In the genomic region with DNA sequence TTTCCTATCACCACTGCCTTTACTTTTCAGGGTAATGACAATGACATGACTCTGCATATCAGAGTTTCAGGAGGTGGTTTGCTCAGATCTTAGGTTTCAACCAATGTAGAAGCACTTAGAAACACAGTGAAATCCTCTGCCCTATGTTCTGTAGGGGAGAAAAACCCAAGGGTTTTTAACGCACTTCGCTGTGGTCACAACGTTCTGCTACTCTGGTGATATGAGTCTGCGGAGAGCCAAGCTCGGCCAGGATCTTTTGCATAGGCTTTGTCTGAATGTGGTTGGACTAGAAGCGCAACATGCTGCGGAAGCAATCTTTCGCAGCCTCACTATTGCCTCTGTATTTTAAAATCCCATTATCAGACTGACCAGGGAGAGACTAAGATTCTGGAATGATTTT, we compare ENCODE assay signal across 9 mouse cellular contexts. TPM values are rescaled to one million over a fixed set of nuclear protein-coding genes. Genes with fewer than 3 reads are reported as not detected.
DNase-seq lines count a peak whose midpoint lies in the region; ATAC-seq and TF ChIP-seq lines count a peak whose summit lies in the region.
"Had no signal": no experiment of that assay in that cellular context is flagged by ENCODE, and none has a peak within 500 bp of the region (broad histone marks: within the 10 kb centered on the region; RNA-seq: fewer than 3 reads in every experiment).

No protein-coding gene starts in this region.

- TF ChIP-seq POLR2A in MEL (IDR thresholded peaks at IDR 0.05; ENCODE audit: control insufficient read depth in 1 of 2, insufficient read depth in 1 of 2, low read depth in 1 of 2, low read length in 2 of 2, poor library complexity in 1 of 2), result no peak

- peaks cover 15% of the 10 kb centered on the region for H3K79me2 ChIP-seq in MEL (ENCODE audit: control insufficient read depth, insufficient read depth, low read length, poor library complexity)

- H3K4me2 ChIP-seq in heart, embryonic 15.5 days, result peak overlapping the region; percentile 71
- H3K4me2 ChIP-seq in forebrain, embryonic 12.5 days, result peak overlapping the region; percentile 67
- peak overlapping the region; percentile 65 for H3K4me2 ChIP-seq in midbrain, postnatal 0 days (ENCODE audit: low read depth, low read length, poor library complexity, severe bottlenecking)

- no peak for TF ChIP-seq EP300 in MEL (IDR thresholded peaks at IDR 0.05; ENCODE audit: low read depth in 1 of 2, low read length in 2 of 2)

- peak overlapping the region; percentile 54 for H3K4me3 ChIP-seq in heart, embryonic 15.5 days
- peak overlapping the region; percentile 45 to 65 for H3K4me3 ChIP-seq in MEL (ENCODE audit: control insufficient read depth in 1 of 2, insufficient read depth in 1 of 2, low read depth in 2 of 2, low read length in 2 of 2)
- H3K4me3 ChIP-seq in forebrain, embryonic 12.5 days (replicated peaks), result peak overlapping the region; percentile 35
- peak overlapping the region; percentile 52 for H3K4me3 ChIP-seq in limb, embryonic 10.5 days
- peak overlapping the region; percentile 45 for H3K4me3 ChIP-seq in midbrain, postnatal 0 days (ENCODE audit: low read depth, low read length)

- ATAC-seq in heart, embryonic 15.5 days (replicated peaks; ENCODE audit: insufficient number of reproducible peaks, insufficient read depth, low FRiP score, low read depth), result peak; percentile 17; the same call in 1 of the 2 replicates
- ATAC-seq in forebrain, embryonic 12.5 days (ENCODE audit: low FRiP score), result peak; percentile 4; the same call in 1 of the 2 replicates
- no peak; the same call in 1 of the 2 replicates for ATAC-seq in midbrain, postnatal 0 days (ENCODE audit: low FRiP score)

- H3K27ac ChIP-seq in heart, embryonic 15.5 days, result peak overlapping the region; percentile 93
- peak overlapping the region; percentile 98 for H3K27ac ChIP-seq in MEL (ENCODE audit: control insufficient read depth, low read depth, low read length)
- H3K27ac ChIP-seq in forebrain, embryonic 12.5 days, result peak overlapping the region; percentile 84
- H3K27ac ChIP-seq in limb, embryonic 10.5 days, result peak overlapping the region; percentile 91
- peak overlapping the region; percentile 84 for H3K27ac ChIP-seq in midbrain, postnatal 0 days (ENCODE audit: low read depth, low read length)

- 4% methylated on average over 8 of the region's 8 CpGs for WGBS in heart, embryonic 15.5 days
- 9% methylated on average over 8 of the region's 8 CpGs for WGBS in forebrain, embryonic 12.5 days
- 14% methylated on average over 8 of the region's 8 CpGs for WGBS in limb, embryonic 10.5 days
- WGBS in midbrain, postnatal 0 days, result 2% methylated on average over 8 of the region's 8 CpGs

- H3K27me3 ChIP-seq in heart, embryonic 15.5 days, result no peaks in the 10 kb centered on the region
- no peaks in the 10 kb centered on the region for H3K27me3 ChIP-seq in MEL (ENCODE audit: control insufficient read depth in 1 of 2, insufficient read depth in 2 of 2, low read length in 2 of 2)
- H3K27me3 ChIP-seq in forebrain, embryonic 12.5 days, result no peaks in the 10 kb centered on the region
- peaks cover 17% of the 10 kb centered on the region for H3K27me3 ChIP-seq in limb, embryonic 10.5 days (ENCODE audit: low read depth, poor library complexity, severe bottlenecking)
- H3K27me3 ChIP-seq in midbrain, postnatal 0 days (ENCODE audit: insufficient read depth, low read length), result no peaks in the 10 kb centered on the region

- peak overlapping the region; percentile 64 for H3K9ac ChIP-seq in heart, embryonic 15.5 days
- H3K9ac ChIP-seq in MEL (ENCODE audit: control insufficient read depth, low read depth, low read length, poor library complexity, severe bottlenecking), result peak overlapping the region; percentile 88
- peak overlapping the region; percentile 56 for H3K9ac ChIP-seq in forebrain, embryonic 12.5 days
- H3K9ac ChIP-seq in midbrain, postnatal 0 days (replicated peaks; ENCODE audit: low read length, poor library complexity, severe bottlenecking), result peak overlapping the region; percentile 68

- no peaks in the 10 kb centered on the region for H3K9me3 ChIP-seq in heart, embryonic 15.5 days (replicated peaks)
- H3K9me3 ChIP-seq in MEL (replicated peaks; ENCODE audit: insufficient read depth, low read length), result no peaks in the 10 kb centered on the region
- H3K9me3 ChIP-seq in forebrain, embryonic 12.5 days, result no peaks in the 10 kb centered on the region
- no peaks in the 10 kb centered on the region for H3K9me3 ChIP-seq in limb, embryonic 10.5 days (replicated peaks)
- H3K9me3 ChIP-seq in midbrain, postnatal 0 days (ENCODE audit: low read length), result no peaks in the 10 kb centered on the region

- no peak for TF ChIP-seq CTCF in MEL (IDR thresholded peaks at IDR 0.05 in 2 of 3, conservative IDR thresholded peaks at IDR 0.05 in 1 of 3; ENCODE audit: control insufficient read depth in 1 of 3, insufficient read depth in 1 of 3, low read depth in 2 of 3, low read length in 3 of 3, poor library complexity in 1 of 3, severe bottlenecking in 1 of 3)
- no peak for TF ChIP-seq CTCF in midbrain, postnatal 0 days (IDR thresholded peaks at IDR 0.05)

- H3K4me1 ChIP-seq in heart, embryonic 15.5 days (replicated peaks), result peaks cover 2% of the 10 kb centered on the region; the same call in 1 of the 2 replicates
- peaks cover 2 to 6% of the 10 kb centered on the region in 2 experiments; a peak in 3 of 4 replicates for H3K4me1 ChIP-seq in MEL (ENCODE audit: control insufficient read depth in 1 of 2, insufficient read depth in 2 of 2, low read length in 2 of 2)
- peaks cover 9% of the 10 kb centered on the region for H3K4me1 ChIP-seq in forebrain, embryonic 12.5 days
- peaks cover 8% of the 10 kb centered on the region; the same call in 1 of the 2 replicates for H3K4me1 ChIP-seq in limb, embryonic 10.5 days
- no peaks in the 10 kb centered on the region for H3K4me1 ChIP-seq in midbrain, postnatal 0 days (ENCODE audit: insufficient read depth, low read length)

- no peak for DNase-seq in heart, adult 11 months
- DNase-seq in MEL (ENCODE audit: low read depth, low spot score), result peak; percentile 65
- no peak for DNase-seq in limb, embryonic 10.5 days (ENCODE audit: low spot score)
- no peak for DNase-seq in midbrain, postnatal 0 days (ENCODE audit: low spot score)
- no peak for DNase-seq in retina, embryonic 14.5 days (ENCODE audit: low spot score)
- no peak for DNase-seq in cerebellum, postnatal 36 days

- TF ChIP-seq RAD21 in MEL (IDR thresholded peaks at IDR 0.05; ENCODE audit: low read depth, low read length), result no peak

- no peaks in the 10 kb centered on the region for H3K36me3 ChIP-seq in heart, embryonic 15.5 days
- H3K36me3 ChIP-seq in MEL (ENCODE audit: control insufficient read depth in 1 of 2, insufficient read depth in 2 of 2, low read length in 2 of 2), result peaks cover 0 to 17% of the 10 kb centered on the region in 2 experiments; a peak in 2 of 4 replicates
- H3K36me3 ChIP-seq in forebrain, embryonic 12.5 days (replicated peaks), result no peaks in the 10 kb centered on the region
- no peaks in the 10 kb centered on the region for H3K36me3 ChIP-seq in limb, embryonic 10.5 days
- no peaks in the 10 kb centered on the region for H3K36me3 ChIP-seq in midbrain, postnatal 0 days (ENCODE audit: insufficient read depth, low read length)

TF ChIP-seq in MEL, 35 proteins besides CTCF, POLR2A, EP300 and RAD21:
- no peak for TF ChIP-seq NRF1 (IDR thresholded peaks at IDR 0.05; ENCODE audit: insufficient read depth, low read depth, low read length, poor library complexity, severe bottlenecking)
- no peak for TF ChIP-seq USF1 (IDR thresholded peaks at IDR 0.05; ENCODE audit: low read depth, low read length)
- peak; percentile 37; the same call in 1 of the 2 replicates for TF ChIP-seq MXI1 (IDR thresholded peaks at IDR 0.05; ENCODE audit: low read depth, low read length)
- 0 out of 2 replicates have a peak, but pooled peaks have one; percentile 17 for TF ChIP-seq MAX (IDR thresholded peaks at IDR 0.05; ENCODE audit: low read length)
- no peak for TF ChIP-seq POLR2AphosphoS5 (IDR thresholded peaks at IDR 0.05; ENCODE audit: borderline replicate concordance, low read depth, low read length)
- TF ChIP-seq ELF1 (IDR thresholded peaks at IDR 0.05; ENCODE audit: low read depth, low read length), result no peak
TF ChIP-seq in MEL: peak in this region for 2.

RNA-seq across cellular contexts. Expression of gene Zcchc13, which starts 8.6 kb away (rescaled TPM):
- polyA plus RNA-seq in heart, embryonic 15.5 days (2015; fragmentation: Nextera tagmentation; extraction: Ambion mirVana), result not detected in 2 replicates
- total RNA-seq in MEL (2012; rRNA removed), result not detected in 2 replicates
- not detected for polyA plus RNA-seq in MEL (2012; ENCODE audit: insufficient read depth in 1 of 2, insufficient read length in 2 of 2, low read depth in 1 of 2, low replicate concordance in 2 of 2, missing spikeins in 1 of 2)
- polyA plus RNA-seq in forebrain, embryonic 12.5 days (2016; fragmentation: Nextera tagmentation; extraction: Ambion mirVana), result not detected in 2 replicates
- polyA plus RNA-seq in limb, embryonic 10.5 days (2016; fragmentation: Nextera tagmentation; extraction: Ambion mirVana), result not detected in 2 replicates
- total RNA-seq in midbrain, postnatal 0 days (2014; rRNA removed), result not detected in 2 replicates
- polyA plus RNA-seq in midbrain, postnatal 0 days (2015; fragmentation: Nextera tagmentation; extraction: Ambion mirVana), result not detected in 2 replicates
- total RNA-seq: left cerebral cortex, adult 18-20 months had no signal
